Mouse (Mus musculus): ENCODE data around the gene Sh2d2a. TPM values are rescaled to one million over a fixed set of nuclear protein-coding genes. Genes with fewer than 3 reads are reported as not detected.
"Not testable (repeated sequence)": the region's sequence is repeated elsewhere in the genome, so short reads cannot be mapped to it uniquely, and the experiment has no call there.

Gene Sh2d2a
- polyA plus RNA-seq, 1 experiment from 2014 or later, result 0.37 TPM

GRCm38 (mm10) chr3:87855936-87856335 lies 9.4 kb downstream of the Sh2d2a start:
- H3K4me2 ChIP-seq, result no peak overlapping the region
- no peaks in the 10 kb centered on the region for H3K4me1 ChIP-seq (replicated peaks)
- no peak for ATAC-seq (replicated peaks; ENCODE audit: insufficient number of reproducible peaks, insufficient read depth, low FRiP score, low read depth)
- WGBS, result 78% methylated on average over 8 of the region's 8 CpGs
- H3K27me3 ChIP-seq, result no peaks in the 10 kb centered on the region
- H3K36me3 ChIP-seq, result peaks cover 35% of the 10 kb centered on the region
- H3K27ac ChIP-seq, result no peak overlapping the region
- no peak overlapping the region for H3K4me3 ChIP-seq
- H3K9me3 ChIP-seq (replicated peaks), result no peaks in the 10 kb centered on the region
- H3K9ac ChIP-seq, result no peak overlapping the region

DNA sequence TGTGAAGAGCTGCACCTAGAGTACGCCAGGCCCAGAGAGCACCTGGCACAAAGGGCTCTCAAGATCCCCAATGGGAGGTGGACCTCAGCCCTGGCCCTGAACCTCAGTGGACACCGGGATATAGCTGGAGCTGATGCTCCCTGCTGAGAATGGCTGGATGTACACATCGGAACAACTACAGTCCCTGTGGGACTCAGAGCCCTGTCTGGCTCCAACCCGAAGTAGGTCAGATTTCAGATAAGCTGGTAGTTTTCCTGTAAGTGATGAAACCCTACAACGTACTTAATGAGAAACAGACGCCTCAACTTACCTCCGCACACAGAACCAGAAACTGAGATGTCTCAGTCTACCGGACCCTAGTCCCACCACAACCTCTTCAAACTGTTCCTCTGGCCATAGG lies 11.1 kb downstream of the Sh2d2a start:
- Histone ChIP-seq H3K9me3 (replicated peaks) (no peaks in the 10 kb centered on the region), H3K4me3 (no peak overlapping the region), H3K9ac (no peak overlapping the region), H3K36me3 (peaks cover 51% of the 10 kb centered on the region), H3K27me3 (no peaks in the 10 kb centered on the region), H3K27ac (no peak overlapping the region), H3K4me2 (no peak overlapping the region), H3K4me1 (replicated peaks) (no peaks in the 10 kb centered on the region)
- 82% methylated on average over 8 of the region's 8 CpGs for WGBS
- ATAC-seq (replicated peaks; ENCODE audit: insufficient number of reproducible peaks, insufficient read depth, low FRiP score, low read depth), result no peak

DNA sequence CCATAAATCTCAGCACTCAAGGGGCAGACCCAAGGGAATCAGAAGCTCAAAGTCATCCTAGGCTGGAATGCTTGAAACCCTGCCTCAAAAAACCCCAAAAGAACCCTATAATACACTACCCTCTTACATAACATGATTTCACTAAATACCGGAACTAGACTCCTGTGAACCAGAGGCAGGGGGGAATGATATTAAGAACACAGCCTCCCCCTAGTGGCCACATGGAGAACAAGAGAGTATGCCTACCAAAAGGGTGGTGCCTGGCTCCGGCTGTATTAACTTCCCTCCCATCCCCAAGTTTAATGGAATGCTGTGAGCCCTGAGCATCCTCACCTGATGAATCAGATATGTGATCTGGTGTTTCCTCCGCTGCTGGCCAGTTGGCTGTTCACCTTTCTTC lies 13.3 kb downstream of the Sh2d2a start:
- Histone ChIP-seq H3K27me3 (no peaks in the 10 kb centered on the region), H3K9me3 (replicated peaks) (no peaks in the 10 kb centered on the region), H3K9ac (no peak overlapping the region), H3K36me3 (peaks cover 67% of the 10 kb centered on the region), H3K4me3 (no peak overlapping the region), H3K27ac (no peak overlapping the region), H3K4me2 (no peak overlapping the region), H3K4me1 (replicated peaks) (no peaks in the 10 kb centered on the region)
- ATAC-seq (replicated peaks; ENCODE audit: insufficient number of reproducible peaks, insufficient read depth, low FRiP score, low read depth), result 0 out of 2 replicates have a peak, but pooled peaks have one; percentile 58
- WGBS, result 23% methylated on average over 3 of the region's 3 CpGs

GRCm38 (mm10) chr3:87864111-87864510 lies 17.6 kb downstream of the Sh2d2a start:
- 87% methylated on average over 4 of the region's 4 CpGs for WGBS
- ATAC-seq (replicated peaks; ENCODE audit: insufficient number of reproducible peaks, insufficient read depth, low FRiP score, low read depth); H3K9ac ChIP-seq; H3K4me2 ChIP-seq; H3K4me1 ChIP-seq (replicated peaks); H3K4me3 ChIP-seq; H3K27ac ChIP-seq; H3K27me3 ChIP-seq; H3K9me3 ChIP-seq (replicated peaks): not testable (repeated sequence)
- H3K36me3 ChIP-seq, result peaks cover 89% of the 10 kb centered on the region

DNA sequence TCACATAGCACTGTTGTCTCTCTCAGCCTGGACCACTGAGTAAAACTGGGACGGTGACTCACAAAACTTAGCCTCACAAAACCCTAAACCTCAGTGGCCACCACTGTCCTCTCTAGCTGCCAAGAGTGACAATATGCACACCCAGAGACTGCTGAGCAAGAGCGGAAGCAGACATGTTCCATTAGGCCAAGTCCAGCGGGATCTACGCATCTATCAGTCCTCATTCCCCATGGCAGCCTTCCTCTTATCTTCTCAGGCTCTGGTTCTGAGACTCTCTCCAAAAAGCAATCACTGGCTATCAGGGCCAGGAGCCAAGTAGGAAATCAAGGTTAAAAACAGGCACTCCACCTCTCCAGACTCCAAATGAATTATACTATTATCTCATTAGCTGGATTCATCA lies 31.2 kb downstream of the Sh2d2a start:
- H3K27ac ChIP-seq, result 0 out of 2 replicates have a peak overlapping the region, but pooled peaks have one; percentile 14
- no peaks in the 10 kb centered on the region for H3K9me3 ChIP-seq (replicated peaks)
- WGBS, result 80% methylated on average over 4 of the region's 4 CpGs
- H3K4me2 ChIP-seq, result no peak overlapping the region
- H3K27me3 ChIP-seq, result no peaks in the 10 kb centered on the region
- peaks cover 15% of the 10 kb centered on the region for H3K36me3 ChIP-seq
- no peak overlapping the region for H3K4me3 ChIP-seq
- H3K9ac ChIP-seq, result no peak overlapping the region
- H3K4me1 ChIP-seq (replicated peaks), result peaks cover 11% of the 10 kb centered on the region
- ATAC-seq (replicated peaks; ENCODE audit: insufficient number of reproducible peaks, insufficient read depth, low FRiP score, low read depth), result no peak

DNA sequence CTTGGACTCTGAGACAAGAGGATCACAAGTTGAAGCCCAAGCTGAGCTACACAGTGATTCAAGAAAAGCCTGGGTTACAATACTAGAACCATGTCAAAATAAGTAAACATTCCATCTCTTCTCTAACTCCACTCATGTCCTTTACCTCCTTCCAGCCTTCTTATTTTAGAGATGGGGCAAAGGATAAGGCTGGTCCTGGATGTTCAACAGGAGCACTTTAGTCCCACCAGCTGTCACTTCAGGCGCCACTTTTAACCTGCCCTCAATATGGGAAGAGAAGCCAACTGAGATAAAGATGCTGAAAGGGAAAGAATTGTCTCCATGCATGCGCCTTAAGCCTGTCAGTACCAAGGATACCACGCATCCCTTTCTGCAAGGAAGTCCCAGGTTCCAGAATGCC lies 37.7 kb downstream of the Sh2d2a start:
- Histone ChIP-seq H3K4me3 (peak overlapping the region; percentile 99), H3K9ac (peak overlapping the region; percentile 96), H3K27ac (peak overlapping the region; percentile 96), H3K4me2 (peak overlapping the region; percentile 78), H3K4me1 (replicated peaks) (peaks cover 20% of the 10 kb centered on the region), H3K9me3 (replicated peaks) (no peaks in the 10 kb centered on the region), H3K27me3 (no peaks in the 10 kb centered on the region), H3K36me3 (peaks cover 11% of the 10 kb centered on the region; the same call in 1 of the 2 replicates)
- 0% methylated on average over 3 of the region's 3 CpGs for WGBS
- ATAC-seq (replicated peaks; ENCODE audit: insufficient number of reproducible peaks, insufficient read depth, low FRiP score, low read depth), result no peak

DNA sequence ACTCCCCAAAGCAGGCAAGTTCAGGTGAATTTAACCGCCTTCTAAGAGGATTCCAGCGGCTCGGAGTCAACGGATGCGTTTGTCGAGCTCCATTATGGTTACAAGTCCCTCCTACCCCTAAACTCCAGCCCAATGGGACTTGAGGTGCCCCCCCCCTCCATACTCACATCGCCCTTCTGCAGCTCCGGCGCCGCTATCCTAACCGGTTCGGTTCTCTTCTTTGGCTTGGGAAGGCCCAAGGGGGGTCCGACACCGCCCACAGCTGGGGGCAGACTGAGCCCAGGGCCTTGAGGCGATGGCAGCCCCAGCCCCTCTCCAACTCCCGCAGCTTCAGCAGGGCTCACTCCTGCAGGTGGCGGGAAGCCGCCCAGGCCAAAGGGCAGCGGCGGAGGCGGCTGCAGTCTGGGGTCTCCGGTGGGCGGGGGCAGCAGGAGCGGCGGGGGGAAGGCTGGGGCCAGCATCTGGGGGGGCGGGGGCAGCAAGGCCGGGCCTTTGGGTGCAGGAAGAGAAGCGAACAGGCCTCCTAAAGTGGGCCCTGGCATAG lies 38.2 kb downstream of the Sh2d2a start:
- WGBS, result 0% methylated on average over 28 of the region's 28 CpGs
- peak overlapping the region; percentile 78 for H3K4me2 ChIP-seq

GRCm38 (mm10) chr3:87885281-87886003 lies 38.9 kb downstream of the Sh2d2a start, which contains the start of gene Prcc:
Gene Prcc (minus strand): TSS chr3:87885608.
- H3K9ac ChIP-seq, result peak within 1 kb of the TSS; percentile 96
- H3K27me3 ChIP-seq, result no peaks in the 10 kb centered on the region
- H3K9me3 ChIP-seq (replicated peaks), result no peaks in the 10 kb centered on the region
- peaks cover 20% of the 10 kb centered on the region for H3K4me1 ChIP-seq (replicated peaks)
- peak within 1 kb of the TSS; percentile 78 for H3K4me2 ChIP-seq
- H3K27ac ChIP-seq, result peak within 1 kb of the TSS; percentile 96
- peaks cover 3% of the 10 kb centered on the region; the same call in 1 of the 2 replicates for H3K36me3 ChIP-seq
- H3K4me3 ChIP-seq, result peak within 1 kb of the TSS; percentile 99
- under 1% methylated on average over 33 of the region's 33 CpGs for WGBS
- peak; percentile 97 for ATAC-seq (replicated peaks; ENCODE audit: insufficient number of reproducible peaks, insufficient read depth, low FRiP score, low read depth)

More for the DNA sequence above, 38.2 kb downstream of the Sh2d2a start:
- Histone ChIP-seq H3K36me3 (peaks cover 9% of the 10 kb centered on the region; the same call in 1 of the 2 replicates), H3K4me1 (replicated peaks) (peaks cover 20% of the 10 kb centered on the region), H3K27ac (peak overlapping the region; percentile 96), H3K9ac (peak overlapping the region; percentile 96), H3K9me3 (replicated peaks) (no peaks in the 10 kb centered on the region), H3K4me3 (peak overlapping the region; percentile 99), H3K27me3 (no peaks in the 10 kb centered on the region)
- ATAC-seq (replicated peaks; ENCODE audit: insufficient number of reproducible peaks, insufficient read depth, low FRiP score, low read depth), result peak; percentile 9

DNA sequence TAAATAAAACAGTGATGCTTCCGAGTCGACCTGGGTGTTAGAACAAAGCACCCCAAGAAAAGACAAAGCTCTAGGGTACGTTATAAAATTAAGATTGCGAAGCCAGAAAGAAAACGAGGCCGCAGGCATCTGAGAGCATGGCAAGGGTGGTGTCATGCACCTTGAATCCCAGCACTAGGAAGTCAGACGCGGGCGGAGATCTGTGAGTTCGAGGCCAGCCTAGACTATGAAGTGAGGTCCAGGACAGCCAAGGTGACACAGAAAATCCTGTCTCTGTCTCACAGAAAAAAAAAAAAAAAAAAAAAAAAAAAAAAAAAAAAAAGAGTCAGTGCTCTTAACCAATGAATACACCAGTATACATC lies 39.4 kb downstream of the Sh2d2a start:
- WGBS, result 10% methylated on average over 10 of the region's 10 CpGs
- H3K27me3 ChIP-seq, result no peaks in the 10 kb centered on the region
- peak overlapping the region; percentile 58 for H3K4me2 ChIP-seq
- H3K4me1 ChIP-seq (replicated peaks), result peaks cover 20% of the 10 kb centered on the region
- ATAC-seq (replicated peaks; ENCODE audit: insufficient number of reproducible peaks, insufficient read depth, low FRiP score, low read depth), result no peak
- H3K9me3 ChIP-seq (replicated peaks), result no peaks in the 10 kb centered on the region
- no peaks in the 10 kb centered on the region for H3K36me3 ChIP-seq
- H3K4me3 ChIP-seq, result peak overlapping the region; percentile 99
- no peak overlapping the region for H3K27ac ChIP-seq
- H3K9ac ChIP-seq, result 0 out of 2 replicates have a peak overlapping the region, but pooled peaks have one; percentile 20

DNA sequence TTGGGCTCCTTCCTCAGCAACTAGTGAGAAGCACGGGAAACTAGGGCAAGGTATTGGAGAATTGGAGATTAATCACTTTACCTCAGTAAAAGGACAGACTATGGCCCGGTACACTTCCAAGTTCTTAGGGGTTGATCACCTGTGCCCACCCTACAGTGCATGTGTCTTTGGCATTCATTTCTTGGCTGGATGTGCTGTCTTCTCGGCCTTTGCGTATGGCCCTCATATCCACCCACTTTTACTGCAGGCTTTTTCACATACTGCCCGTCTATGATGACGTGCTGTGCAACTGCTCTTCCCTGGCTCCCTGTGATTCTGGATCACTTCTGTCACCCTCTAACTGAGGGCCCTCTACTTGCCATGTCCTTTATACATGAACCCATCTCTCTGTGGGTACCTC lies 39.9 kb downstream of the Sh2d2a start:
- no peak overlapping the region for H3K9ac ChIP-seq
- H3K9me3 ChIP-seq (replicated peaks), result no peaks in the 10 kb centered on the region
- no peaks in the 10 kb centered on the region for H3K36me3 ChIP-seq
- H3K27ac ChIP-seq, result no peak overlapping the region
- H3K4me3 ChIP-seq, result peak overlapping the region; percentile 99; the same call in 1 of the 2 replicates
- ATAC-seq (replicated peaks; ENCODE audit: insufficient number of reproducible peaks, insufficient read depth, low FRiP score, low read depth), result no peak
- H3K27me3 ChIP-seq, result no peaks in the 10 kb centered on the region
- H3K4me2 ChIP-seq, result peak overlapping the region; percentile 58
- 81% methylated on average over 6 of the region's 6 CpGs for WGBS
- peaks cover 20% of the 10 kb centered on the region for H3K4me1 ChIP-seq (replicated peaks)

GRCm38 (mm10) chr3:87887400-87887799 lies 40.8 kb downstream of the Sh2d2a start:
- H3K9me3 ChIP-seq (replicated peaks); H3K27ac ChIP-seq; H3K9ac ChIP-seq; H3K4me3 ChIP-seq; ATAC-seq (replicated peaks; ENCODE audit: insufficient number of reproducible peaks, insufficient read depth, low FRiP score, low read depth); H3K27me3 ChIP-seq; H3K36me3 ChIP-seq; H3K4me2 ChIP-seq: not testable (repeated sequence)
- 85% methylated on average over 4 of the region's 4 CpGs for WGBS
- H3K4me1 ChIP-seq (replicated peaks), result peaks cover 20% of the 10 kb centered on the region

All from heart, embryonic 15.5 days (tissue).